8 mouse cellular contexts compared by ENCODE assay signal in genomic region chr2:163697764-163698480, GRCm38 (mm10). TPM values are rescaled to one million over a fixed set of nuclear protein-coding genes. Genes with fewer than 3 reads are reported as not detected.
DNase-seq lines count a peak whose midpoint lies in the region; TF ChIP-seq lines count a peak whose summit lies in the region.

No protein-coding gene starts in this region.

- H3K27me3 ChIP-seq in kidney, adult 2 months (replicated peaks; ENCODE audit: control insufficient read depth, insufficient read depth, low read length): no peaks in the 10 kb centered on the region
- H3K27me3 ChIP-seq in limb, embryonic 10.5 days (ENCODE audit: low read depth, poor library complexity, severe bottlenecking): no peaks in the 10 kb centered on the region

- H3K27ac ChIP-seq in kidney, adult 2 months (ENCODE audit: insufficient read depth, low read depth, low read length): peak overlapping the region; percentile 49
- peak overlapping the region; percentile 53; the same call in 1 of the 2 replicates for H3K27ac ChIP-seq in limb, embryonic 10.5 days
- H3K27ac ChIP-seq in olfactory bulb, adult 2 months (ENCODE audit: insufficient read depth, low read depth, low read length): peak overlapping the region; percentile 88

- intact Hi-C loops in left cerebral cortex, postnatal 10 days (cut with DNase I): no loop called here

- no peak overlapping the region for H3K4me3 ChIP-seq in kidney, adult 2 months (ENCODE audit: insufficient read depth, low read depth, low read length)
- H3K4me3 ChIP-seq in limb, embryonic 10.5 days: no peak overlapping the region
- H3K4me3 ChIP-seq in olfactory bulb, adult 2 months (ENCODE audit: insufficient read depth, low read depth, low read length): no peak overlapping the region

- TF ChIP-seq POLR2A in kidney, adult 2 months (IDR thresholded peaks at IDR 0.05; ENCODE audit: low read depth, low read length): no peak
- TF ChIP-seq POLR2A in olfactory bulb, adult 2 months (IDR thresholded peaks at IDR 0.05; ENCODE audit: insufficient read depth, low read depth, low read length): no peak

- no peaks in the 10 kb centered on the region for H3K36me3 ChIP-seq in kidney, adult 2 months (ENCODE audit: control insufficient read depth, insufficient read depth, low read length)
- H3K36me3 ChIP-seq in limb, embryonic 10.5 days: no peaks in the 10 kb centered on the region; the same call in 1 of the 2 replicates

- H3K9me3 ChIP-seq in limb, embryonic 10.5 days (replicated peaks): no peaks in the 10 kb centered on the region

- 0 out of 2 replicates have a peak, but pooled peaks have one; percentile 3 for TF ChIP-seq CTCF in kidney, adult 2 months (conservative IDR thresholded peaks at IDR 0.05; ENCODE audit: insufficient read depth, insufficient read length, low read depth, low read length)
- TF ChIP-seq CTCF in olfactory bulb, adult 2 months (IDR thresholded peaks at IDR 0.05; ENCODE audit: insufficient read depth, low read depth, low read length): no peak

- peaks cover 27% of the 10 kb centered on the region for H3K4me1 ChIP-seq in kidney, adult 2 months (ENCODE audit: control insufficient read depth, insufficient read depth, low read length)
- H3K4me1 ChIP-seq in limb, embryonic 10.5 days: peaks cover 29% of the 10 kb centered on the region
- H3K4me1 ChIP-seq in olfactory bulb, adult 2 months (ENCODE audit: control insufficient read depth, insufficient read depth, low read length): peaks cover 46% of the 10 kb centered on the region

- 35% methylated on average over 16 of the region's 16 CpGs for WGBS in kidney, adult 2 months
- 58% methylated on average over 16 of the region's 16 CpGs for WGBS in limb, embryonic 10.5 days
- 15% methylated on average over 16 of the region's 16 CpGs for WGBS in olfactory bulb, adult 2 months

- peak; percentile 50 for DNase-seq in kidney, adult 2 months
- DNase-seq in kidney, adult 11 months: no peak
- peak; percentile 56 to 71 for DNase-seq in heart, adult 9 months (ENCODE audit: low spot score in 2 of 2)
- no peak for DNase-seq in limb, embryonic 10.5 days (ENCODE audit: low spot score)
- no peak for DNase-seq in layer of hippocampus, adult 11-12 months (ENCODE audit: low spot score)
- DNase-seq in left cerebral cortex, postnatal 10 days (ENCODE audit: extremely low spot score in 1 of 2, low spot score in 2 of 2): no peak
- no peak for DNase-seq in urinary bladder, postnatal 10 days (ENCODE audit: low spot score)

RNA-seq across cellular contexts. Expression of gene Pkig, which starts 39.7 kb away (rescaled TPM):
- 100 and 107 TPM in 2 replicates for polyA plus RNA-seq in kidney, adult 2 months (2012; rRNA removed)
- polyA plus RNA-seq in limb, embryonic 10.5 days (2016; fragmentation: Nextera tagmentation; extraction: Ambion mirVana): 191 and 204 TPM in 2 replicates
- polyA plus RNA-seq in olfactory bulb, adult 2 months (2012; ENCODE audit: insufficient read depth, insufficient read length, low replicate concordance, missing spikeins): not detected in 2 replicates
- 10 to 100 TPM; 95.0 to 98.5 TPM for total RNA-seq in left cerebral cortex, postnatal 10 days (2021)

RNA-seq across cellular contexts. Expression of gene Ada, which starts 52.1 kb away (rescaled TPM):
- 1.8 and 2.4 TPM in 2 replicates for polyA plus RNA-seq in kidney, adult 2 months (2012; rRNA removed)
- 12.2 and 13.8 TPM in 2 replicates for polyA plus RNA-seq in limb, embryonic 10.5 days (2016; fragmentation: Nextera tagmentation; extraction: Ambion mirVana)
- polyA plus RNA-seq in olfactory bulb, adult 2 months (2012; ENCODE audit: insufficient read depth, insufficient read length, low replicate concordance, missing spikeins): not detected in 2 replicates
- 1 to 10 TPM; 3.7 to 3.8 TPM for total RNA-seq in left cerebral cortex, postnatal 10 days (2021)

RNA-seq across cellular contexts. Expression of gene Serinc3, which starts 53.0 kb away (rescaled TPM):
- 340 and 357 TPM in 2 replicates for polyA plus RNA-seq in kidney, adult 2 months (2012; rRNA removed)
- polyA plus RNA-seq in limb, embryonic 10.5 days (2016; fragmentation: Nextera tagmentation; extraction: Ambion mirVana): 17.3 and 20.4 TPM in 2 replicates
- polyA plus RNA-seq in olfactory bulb, adult 2 months (2012; ENCODE audit: insufficient read depth, insufficient read length, low replicate concordance, missing spikeins): 82.6 TPM in 1 of 2 replicates, not detected in the other
- 100 to 1,000 TPM; 213 to 225 TPM for total RNA-seq in left cerebral cortex, postnatal 10 days (2021)

Comparison
In these comparisons a context has a peak if more than half of its experiments do, and no peak if none do; other contexts are left out.
1. DNase-seq: peak in kidney, adult 2 months (single experiment) and heart, adult 9 months (2 of 2); none in kidney, adult 11 months (single experiment), limb, embryonic 10.5 days (single experiment), layer of hippocampus, adult 11-12 months (single experiment), left cerebral cortex, postnatal 10 days (0 of 2) and urinary bladder, postnatal 10 days (single experiment).
2. RNA of gene Pkig, which starts 39.7 kb away (polyA plus RNA-seq): 191 to 204 TPM in limb, embryonic 10.5 days and 100 to 107 TPM in kidney, adult 2 months; not detected in olfactory bulb, adult 2 months; every median in the first group is over 100 times any median in the second.
3. Peak in every context shown above with its lines, with median percentiles within 50 percentile points of each other: H3K27ac ChIP-seq.